Mouse (Mus musculus) lung, embryonic 14.5 days (tissue): Measurements from ENCODE around the gene Celf6. TPM values are rescaled to one million over a fixed set of nuclear protein-coding genes. Genes with fewer than 3 reads are reported as not detected.

Experiments
- ATAC-seq: fragments of 200-750 bp; cut with Nextera tagmentation; 2 replicates; pipeline ENCODE4 v1.8.0; 2017; ENCODE audit warnings: mild to moderate bottlenecking, moderate TSS enrichment, moderate library complexity; ENCODE audit not compliant: insufficient read depth
- DNase-seq: peaks from one replicate; pipeline ENCODE4 v3.0.0-alpha.2; 2015
- H3K27ac ChIP-seq: fragments of 300-500 bp; sonication (generic); 2 replicates; pipeline ENCODE4 v1.5.1; 2014; ENCODE audit warnings: low read depth, mild to moderate bottlenecking, moderate library complexity
- H3K27me3 ChIP-seq: fragments of 300-500 bp; sonication (generic); 2 replicates; pipeline ENCODE4 v1.6.1; 2014; ENCODE audit warnings: low read length, control low read depth; ENCODE audit not compliant: insufficient read depth
- H3K36me3 ChIP-seq: fragments of 300-500 bp; sonication (generic); 2 replicates; pipeline ENCODE4 v1.6.1; 2014; ENCODE audit warnings: control low read depth; ENCODE audit not compliant: insufficient read depth
- H3K4me1 ChIP-seq: fragments of 300-500 bp; sonication (generic); 2 replicates; pipeline ENCODE4 v1.6.1; 2014; ENCODE audit warnings: antibody characterized with exemption, control low read depth; ENCODE audit not compliant: insufficient read depth
- H3K4me2 ChIP-seq: fragments of 300-500 bp; sonication (generic); 2 replicates; pipeline ENCODE4 v1.6.1; 2014; ENCODE audit warnings: mild to moderate bottlenecking
- H3K4me3 ChIP-seq: fragments of 300-500 bp; sonication (generic); 2 replicates; pipeline ENCODE4 v1.5.1; 2014; ENCODE audit warnings: low read depth, low read length
- H3K9ac ChIP-seq: fragments of 300-500 bp; sonication (generic); 2 replicates; pipeline ENCODE4 v1.6.1; 2014
- H3K9me3 ChIP-seq: fragments of 300-500 bp; sonication (generic); 2 replicates; pipeline ENCODE4 v1.6.1; 2016; ENCODE audit warnings: low read depth, low read length, control low read depth
- CTCF ChIP-seq: IDR thresholded peaks from 2 replicates; pipeline ENCODE4 v1.5.1; 2016; ENCODE audit warnings: antibody characterized with exemption, low read depth
- WGBS: fragments of 180-500 bp; shearing (Covaris S2); extraction: QIAGEN DNeasy Blood & Tissue Kit; methylation state at CpG from one replicate; pipeline ENCODE4 v1.1.7; 2014; 5-methylcytosine and 5-hydroxymethylcytosine counted together
- polyA plus RNA-seq: library from polyadenylated mRNA; unstranded; fragments of >200 nt; fragmentation: Nextera tagmentation; extraction: Ambion mirVana; gene quantifications from 2 replicates; pipeline ENCODE4 v1.2.1, GENCODE M21; 2014

The Celf6 gene
- polyA plus RNA-seq, 1 experiment from 2014 or later: 0.45 TPM

- Histone ChIP-seq H3K4me3 (no peak overlapping the region), H3K9ac (no peak overlapping the region), H3K9me3 (no peaks in the 10 kb centered on the region), H3K4me1 (no peaks in the 10 kb centered on the region), H3K4me2 (no peak overlapping the region), H3K36me3 (peaks cover 36% of the 10 kb centered on the region), H3K27me3 (no peaks in the 10 kb centered on the region), H3K27ac (no peak overlapping the region)
- ATAC-seq: no peak
- 96% methylated on average over 4 of the region's 4 CpGs for WGBS
- no peak for TF ChIP-seq CTCF
- no peak for DNase-seq
Observed at GRCm38 (mm10) chr9:59649911-59650310, 72.2 kb downstream of the Celf6 start.

GRCm38 (mm10) chr9:59653371-59653770 lies 75.7 kb downstream of the Celf6 start:
- Histone ChIP-seq H3K27me3 (no peaks in the 10 kb centered on the region), H3K9ac (no peak overlapping the region), H3K9me3 (no peaks in the 10 kb centered on the region), H3K4me2 (no peak overlapping the region), H3K4me3 (no peak overlapping the region), H3K4me1 (no peaks in the 10 kb centered on the region), H3K36me3 (peaks cover 31% of the 10 kb centered on the region), H3K27ac (no peak overlapping the region)
- 25% methylated on average over 3 of the region's 3 CpGs for WGBS
- DNase-seq (no peak), ATAC-seq (no peak)
- no peak for TF ChIP-seq CTCF

GRCm38 (mm10) chr9:59654450-59654983 lies 76.8 kb downstream of the Celf6 start:
- H3K4me3 ChIP-seq: no peak overlapping the region
- H3K27ac ChIP-seq: no peak overlapping the region
- H3K9ac ChIP-seq: no peak overlapping the region
- H3K36me3 ChIP-seq: peaks cover 26% of the 10 kb centered on the region
- H3K4me2 ChIP-seq: no peak overlapping the region
- ATAC-seq: no peak
- 84% methylated on average over 2 of the region's 2 CpGs for WGBS
- DNase-seq: no peak
- peaks cover 11% of the 10 kb centered on the region; the same call in 1 of the 2 replicates for H3K4me1 ChIP-seq
- no peak for TF ChIP-seq CTCF
- H3K27me3 ChIP-seq: no peaks in the 10 kb centered on the region
- H3K9me3 ChIP-seq: no peaks in the 10 kb centered on the region

- H3K4me1 ChIP-seq: peaks cover 13% of the 10 kb centered on the region; the same call in 1 of the 2 replicates
- H3K9ac ChIP-seq: peak within 1 kb of the TSS; percentile 90
- peak; percentile 33 for TF ChIP-seq CTCF
Observed at GRCm38 (mm10) chr9:59655958-59656634, 78.4 kb downstream of the Celf6 start, which contains the start of gene Pkm. Gene Pkm (plus strand): TSS chr9:59656368.

More at GRCm38 (mm10) chr9:59655958-59656634, 78.4 kb downstream of the Celf6 start, which contains the start of gene Pkm:
- DNase-seq (peak; percentile 99), ATAC-seq (peak; percentile 91)
- Histone ChIP-seq H3K27me3 (no peaks in the 10 kb centered on the region), H3K9me3 (no peaks in the 10 kb centered on the region), H3K4me3 (peak within 1 kb of the TSS; percentile 87), H3K4me2 (peak within 1 kb of the TSS; percentile 63), H3K36me3 (peaks cover 21% of the 10 kb centered on the region), H3K27ac (peak within 1 kb of the TSS; percentile 98)
- WGBS: under 1% methylated on average over 46 of the region's 46 CpGs

Other genes starting within 250 kb of the Celf6 start
- 10.5 and 12.3 TPM in 2 replicates for gene Bbs4, start 224.4 kb upstream of the Celf6 start, polyA plus RNA-seq
- 17.8 and 20.2 TPM in 2 replicates for gene Arih1, start 91.3 kb upstream of the Celf6 start, polyA plus RNA-seq
- 67.3 and 68.2 TPM in 2 replicates for gene Hexa, start 38.4 kb upstream of the Celf6 start, polyA plus RNA-seq
- gene Tmem202, start 38.1 kb upstream of the Celf6 start, polyA plus RNA-seq: 0.18 TPM in 1 of 2 replicates, not detected in the other
- 20.7 and 22.0 TPM in 2 replicates for gene Parp6, start 39.4 kb downstream of the Celf6 start, polyA plus RNA-seq
- gene Pkm, start 78.5 kb downstream of the Celf6 start, polyA plus RNA-seq: 1,391 and 1,486 TPM in 2 replicates
- gene Gramd2, start 102.2 kb downstream of the Celf6 start, polyA plus RNA-seq: 3.1 and 4.6 TPM in 2 replicates
- gene Senp8, start 172.8 kb downstream of the Celf6 start, polyA plus RNA-seq: 11.0 and 11.4 TPM in 2 replicates
- 17.6 and 18.8 TPM in 2 replicates for gene Myo9a, start 173.0 kb downstream of the Celf6 start, polyA plus RNA-seq